Mouse (Mus musculus): ENCODE data around the gene Pbx2.

Pbx2 gene

DNA sequence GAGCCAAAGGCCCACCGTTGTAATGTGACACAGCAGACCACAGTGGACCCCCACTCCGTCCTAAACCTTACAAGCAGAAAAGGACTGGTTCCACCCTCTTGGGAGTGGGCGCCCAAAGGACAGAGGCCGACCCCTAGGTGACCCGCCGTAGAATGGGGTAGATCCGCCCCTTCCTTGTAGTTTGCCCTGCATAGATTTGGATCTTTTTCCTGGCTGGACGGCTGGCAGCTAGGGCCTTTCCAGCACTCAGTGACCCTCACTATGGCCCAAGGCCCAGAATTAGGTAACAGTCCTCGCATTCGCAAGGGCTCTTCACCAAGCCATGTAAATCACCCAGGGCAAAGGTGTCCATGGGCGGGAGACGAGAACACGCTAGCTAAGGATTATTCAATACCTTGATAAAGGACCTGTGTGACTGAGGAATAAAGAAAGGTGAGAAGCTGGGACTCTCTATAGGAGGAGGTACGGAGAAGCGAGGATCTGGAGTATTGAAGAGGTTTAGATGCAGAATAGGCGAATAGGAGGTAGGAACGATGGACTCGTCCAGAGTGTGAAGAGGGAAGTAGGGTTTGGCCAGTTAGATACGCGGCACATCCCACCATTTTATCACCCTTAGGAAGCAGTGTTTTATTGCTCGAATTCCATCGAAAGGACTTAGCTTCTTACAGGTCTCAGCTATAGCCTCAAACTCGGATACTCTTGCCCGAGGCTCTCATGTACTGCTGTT is 13.6 kb downstream of the Pbx2 start:
- no peak for DNase-seq

DNA sequence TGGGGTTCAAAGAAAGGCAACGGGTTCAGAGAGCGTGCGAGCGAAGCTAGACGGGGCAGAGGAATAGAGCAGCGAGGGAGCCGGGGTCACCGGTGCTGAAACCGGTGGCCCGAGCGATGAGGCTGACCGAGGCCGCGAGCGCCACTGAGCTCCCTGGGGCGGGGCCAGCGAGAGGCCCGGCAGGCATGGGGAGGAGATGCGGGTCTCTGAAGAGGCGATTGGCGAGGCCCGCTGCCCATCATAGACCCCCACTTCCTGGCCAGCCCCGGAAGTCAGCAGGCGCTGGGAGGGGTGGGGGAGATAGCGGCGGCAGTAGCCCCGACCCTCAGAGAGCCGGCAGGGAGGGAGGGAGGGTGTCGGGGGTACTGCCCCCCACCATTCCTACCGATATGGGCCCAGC is 14.5 kb downstream of the Pbx2 start:
- peak; percentile 97 for DNase-seq

DNA sequence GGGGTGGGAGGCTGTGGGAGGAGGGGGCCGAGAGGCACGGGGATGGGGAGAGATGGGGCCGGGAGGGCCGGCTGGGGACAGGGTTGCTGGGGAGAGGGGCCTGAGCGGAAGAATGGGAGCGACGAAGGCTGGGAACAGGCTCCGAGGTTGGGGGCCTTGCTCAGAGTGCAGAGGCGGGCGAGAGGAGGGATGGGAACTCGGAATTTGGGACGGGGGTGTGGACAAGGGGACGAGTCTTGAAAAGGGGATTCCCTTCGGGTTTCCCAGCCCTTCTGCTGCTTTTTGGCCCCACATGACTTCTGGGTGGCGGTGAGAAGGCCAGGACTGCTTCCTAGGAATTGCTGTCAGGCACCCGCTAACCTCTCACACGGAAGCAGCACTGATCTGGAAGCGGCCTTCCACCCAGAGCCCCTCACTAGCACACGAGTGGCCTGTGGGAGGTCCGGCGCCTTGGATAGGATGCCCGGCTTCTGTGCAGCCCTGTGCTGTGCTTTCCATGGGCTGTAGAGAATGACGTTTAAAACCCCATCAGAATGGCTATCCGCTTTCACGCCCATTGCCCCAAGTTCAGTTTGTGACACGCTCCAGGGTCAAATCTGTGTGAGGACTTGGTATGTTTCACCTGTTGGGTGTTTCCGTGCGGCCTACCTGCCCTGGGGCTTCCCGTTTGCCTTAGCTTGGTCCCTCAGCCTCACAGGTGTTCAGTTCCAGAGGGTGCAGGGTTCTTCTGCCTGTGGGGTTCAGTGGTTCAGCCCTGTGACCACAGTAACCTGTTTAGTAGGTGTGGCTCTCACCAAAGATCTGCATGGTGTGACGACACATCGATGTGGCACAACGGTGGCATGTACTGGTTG is 15.3 kb downstream of the Pbx2 start:
- DNase-seq: no peak

DNA sequence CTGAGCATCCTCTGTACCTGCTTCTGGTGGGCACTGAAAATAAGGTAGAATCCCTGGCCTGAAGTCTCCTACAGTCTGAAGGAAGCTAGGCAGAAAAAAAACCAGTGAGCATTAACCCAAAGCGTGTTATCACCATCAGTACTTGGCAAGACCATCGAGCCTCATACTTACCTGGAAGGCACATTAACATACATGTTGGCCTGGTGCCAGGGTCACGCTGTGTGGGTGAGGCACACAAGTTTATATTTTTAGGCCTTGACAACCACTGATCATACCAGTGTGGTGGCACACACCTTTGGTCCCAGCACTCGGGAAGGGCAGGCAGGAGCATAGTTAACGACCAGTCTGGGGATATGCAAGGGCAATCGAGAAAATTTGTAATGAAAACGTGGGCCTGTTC is 16.9 kb downstream of the Pbx2 start:
- no peak for DNase-seq

GRCm38 (mm10) chr17:34611050-34611449 is 20.0 kb downstream of the Pbx2 start:
- no peak for DNase-seq

DNA sequence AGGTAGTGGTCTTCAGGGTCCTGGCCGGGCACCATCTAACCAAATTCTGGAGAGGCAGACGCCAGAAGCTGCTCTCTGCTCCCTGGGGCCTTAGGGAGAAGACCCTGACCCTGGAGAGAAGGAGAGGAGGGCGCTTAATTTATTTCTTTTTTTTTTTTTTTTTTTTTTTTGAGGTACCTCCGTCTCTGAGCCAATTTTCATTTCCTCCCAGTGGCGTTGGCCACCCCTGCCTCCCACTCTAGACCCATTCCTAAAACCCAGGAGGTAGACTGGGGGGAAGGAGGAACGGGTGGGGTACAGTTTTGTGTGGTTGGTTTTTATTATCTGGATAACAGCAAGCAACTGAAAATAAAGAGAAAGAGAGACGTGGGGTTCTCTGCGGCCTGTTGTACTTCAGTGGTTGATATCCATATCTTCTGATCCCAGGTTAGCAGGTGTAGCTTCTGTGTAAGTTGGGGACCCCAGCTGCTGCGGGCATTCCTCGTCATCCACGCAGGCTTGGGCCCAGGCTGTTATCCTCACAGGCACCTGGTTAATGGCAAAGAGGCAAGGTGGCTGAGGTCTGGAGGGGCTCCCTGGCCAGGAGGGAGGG is 22.1 kb downstream of the Pbx2 start:
- DNase-seq: no peak

- no peak for DNase-seq
These were observed 22.8 kb downstream of the Pbx2 start for GRCm38 (mm10) chr17:34613830-34614229.

DNA sequence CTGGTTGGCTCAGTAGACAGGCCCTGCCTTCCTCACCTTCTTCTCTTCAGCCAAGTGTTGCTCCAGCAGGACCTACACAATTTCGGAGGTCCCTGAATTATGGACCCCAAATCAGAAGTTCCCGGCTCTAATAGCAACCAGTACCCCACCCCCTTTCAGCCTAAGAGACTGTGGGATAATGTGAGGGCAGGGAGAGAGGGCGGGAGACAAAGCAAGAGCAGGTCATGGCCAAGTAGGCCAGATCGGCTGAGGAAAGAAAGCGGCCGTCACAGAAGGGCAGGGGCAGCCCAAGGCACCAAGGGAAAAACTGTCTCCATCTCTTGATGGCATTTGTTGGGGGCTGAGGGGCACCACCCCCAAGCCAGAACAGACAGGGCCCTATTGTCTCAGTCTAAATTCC is 24.8 kb downstream of the Pbx2 start, which contains the start of gene Egfl8:
Gene Egfl8 (minus strand): TSS at position 101 of the 400 bp plus-strand sequence.
- DNase-seq: no peak

DNA sequence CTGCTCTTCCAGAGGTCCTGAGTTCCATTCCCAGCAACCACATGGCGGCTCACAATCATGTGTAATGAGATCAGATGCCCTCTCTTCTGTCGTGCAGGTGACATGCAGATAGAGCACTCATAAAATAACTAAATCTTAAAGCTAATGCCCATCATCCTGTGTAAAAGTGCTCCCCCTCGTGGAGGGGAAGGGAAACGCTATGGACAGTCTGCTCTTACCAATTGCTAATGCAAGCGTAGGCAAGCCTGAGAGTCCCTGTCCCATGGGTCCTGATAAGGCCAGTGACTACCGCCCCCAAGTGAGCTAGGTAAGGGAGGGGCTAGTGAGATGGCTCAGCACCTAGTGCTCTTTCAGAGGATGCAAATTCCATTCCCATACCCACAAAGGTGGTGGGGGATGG is 27.9 kb downstream of the Pbx2 start:
- DNase-seq: peak; percentile 87

DNA sequence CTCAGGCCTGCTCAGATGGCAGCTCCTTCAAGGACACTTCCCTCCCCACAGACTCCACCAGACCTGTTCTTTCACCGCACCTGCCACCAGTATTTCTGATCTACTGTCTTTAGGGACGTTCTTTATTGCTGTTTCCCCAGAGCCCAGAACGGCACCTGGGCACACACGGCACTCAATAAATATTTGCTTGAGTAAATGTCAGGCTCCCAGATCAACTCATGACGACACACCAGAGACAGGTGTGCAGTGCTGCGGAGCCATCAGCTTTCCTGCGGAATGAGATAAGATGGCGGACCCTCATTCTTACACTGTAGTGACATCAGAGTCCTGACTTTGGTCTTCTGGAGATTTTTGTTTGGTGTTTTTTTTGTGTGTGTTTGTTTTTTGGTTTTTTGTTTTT is 29.9 kb downstream of the Pbx2 start:
- no peak for DNase-seq

DNA sequence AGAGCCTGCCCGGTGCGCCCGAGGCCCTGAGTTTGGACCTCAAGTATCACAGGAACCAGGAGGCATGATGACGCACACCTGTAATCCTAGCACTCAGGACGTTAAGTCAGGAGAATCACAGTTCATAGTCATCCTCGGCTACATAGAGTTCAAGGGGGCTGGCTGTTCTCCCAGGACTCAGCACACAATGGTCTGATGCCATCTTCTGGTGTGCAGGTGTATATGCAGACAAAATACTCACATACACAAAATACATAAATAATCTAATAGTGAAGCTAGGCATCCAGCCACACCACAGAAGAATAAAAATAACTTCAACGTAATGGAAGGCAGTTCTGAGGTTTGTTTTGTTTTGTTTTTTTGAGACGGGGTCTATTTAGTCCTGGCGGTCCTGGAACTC is 32.1 kb downstream of the Pbx2 start:
- DNase-seq: no peak

DNA sequence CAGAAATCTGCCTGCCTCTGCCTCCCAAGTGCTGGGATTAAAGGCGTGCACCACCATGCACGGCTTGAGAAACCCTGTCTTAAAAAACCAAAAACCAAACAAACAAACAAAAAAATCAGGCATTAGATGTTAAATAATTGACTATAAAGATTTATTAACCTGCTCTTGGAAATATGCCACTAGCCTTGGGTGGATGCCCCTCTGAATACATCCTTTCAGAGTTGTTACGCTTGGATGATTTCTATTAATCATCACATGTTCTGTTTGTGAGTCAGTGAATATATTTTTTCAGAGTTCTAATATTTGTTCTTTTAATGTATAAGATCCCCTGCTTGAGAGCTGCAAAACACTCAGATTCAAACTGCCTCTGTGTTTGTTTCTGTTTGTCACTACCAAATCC is 33.9 kb downstream of the Pbx2 start:
- DNase-seq: no peak

DNA sequence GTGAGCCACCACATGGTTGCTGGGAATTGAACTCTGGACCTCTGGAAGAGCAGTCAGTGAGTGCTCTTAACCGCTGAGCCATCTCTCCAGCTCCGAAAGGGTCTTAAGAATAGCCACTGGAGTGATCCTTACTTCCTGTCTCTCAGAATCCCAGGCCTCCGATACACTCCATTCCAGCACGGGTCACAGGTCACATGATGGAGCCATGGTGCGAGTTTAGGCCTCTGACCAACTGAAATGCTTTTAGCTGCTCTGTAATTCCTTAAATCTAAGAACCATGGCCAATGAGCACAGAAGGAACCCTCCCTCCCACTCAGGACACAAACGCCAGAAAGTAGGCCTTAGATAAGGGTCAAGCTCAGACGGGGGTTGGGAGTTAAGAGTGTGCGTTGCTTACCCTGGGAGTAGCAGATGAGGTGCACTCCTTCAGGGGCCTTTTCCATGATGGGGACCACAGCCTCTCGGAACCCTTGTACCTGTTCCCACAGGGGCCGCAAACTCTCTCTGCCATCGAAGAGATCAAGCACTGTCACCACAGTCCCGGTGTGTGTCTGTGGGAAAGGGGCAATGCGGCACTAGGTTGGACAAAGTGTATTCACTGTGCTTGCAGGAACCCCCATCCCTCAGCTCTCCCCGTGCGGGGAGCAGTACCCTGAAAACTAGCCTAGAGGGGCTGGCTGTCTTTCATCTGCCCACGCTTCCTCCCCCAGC is 35.2 kb downstream of the Pbx2 start:
- DNase-seq: no peak

GRCm38 (mm10) chr17:34626773-34627092 is 35.7 kb downstream of the Pbx2 start:
- DNase-seq: peak; percentile 70

GRCm38 (mm10) chr17:34627093-34627942 is 36.3 kb downstream of the Pbx2 start:
- DNase-seq: peak; percentile 86

DNA sequence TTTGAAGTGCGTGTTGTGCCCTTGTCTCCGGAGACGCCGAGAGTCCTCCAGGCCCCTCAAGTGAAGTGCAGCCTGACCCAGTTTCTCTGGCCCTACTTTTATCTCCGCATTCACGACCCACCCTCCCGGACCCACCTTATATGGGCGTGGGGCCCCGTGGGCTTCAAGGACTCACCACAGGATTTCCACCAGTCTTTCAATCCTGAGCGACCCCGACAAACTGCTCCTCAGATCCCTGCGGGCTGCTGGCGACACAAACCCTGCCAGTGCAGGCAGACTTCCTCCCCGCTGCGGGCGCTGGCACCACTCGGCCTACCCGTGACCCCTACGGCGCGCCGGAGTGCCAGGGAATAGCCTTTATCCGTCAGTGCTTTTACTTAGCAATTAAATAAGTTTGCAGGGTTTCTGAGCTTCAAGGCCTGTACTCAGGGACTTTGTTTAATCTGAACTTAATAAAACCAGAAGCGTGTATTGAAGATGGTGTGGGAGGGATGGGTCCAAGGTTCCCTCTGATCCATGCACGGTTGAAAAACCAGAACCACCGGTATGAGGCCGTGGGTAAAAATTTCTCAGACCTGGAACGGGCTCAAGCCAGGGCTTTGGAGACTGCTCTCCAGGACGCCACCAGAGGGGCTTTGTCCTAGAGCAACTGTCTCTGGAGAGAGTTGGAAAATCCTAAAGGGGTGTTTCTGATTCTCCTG is 37.0 kb downstream of the Pbx2 start, which contains the start of gene Ppt2:
Gene Ppt2 (minus strand): TSS at position 568 of the 701 bp plus-strand sequence.
- peak; percentile 76 for DNase-seq

- DNase-seq: peak; percentile 58
These were observed 37.5 kb downstream of the Pbx2 start for GRCm38 (mm10) chr17:34628644-34628967.

- DNase-seq: peak; percentile 72
These were observed 38.2 kb downstream of the Pbx2 start, which contains the start of gene Prrt1 for GRCm38 (mm10) chr17:34629221-34629751. Prrt1 (plus strand) TSS chr17:34629533.

DNA sequence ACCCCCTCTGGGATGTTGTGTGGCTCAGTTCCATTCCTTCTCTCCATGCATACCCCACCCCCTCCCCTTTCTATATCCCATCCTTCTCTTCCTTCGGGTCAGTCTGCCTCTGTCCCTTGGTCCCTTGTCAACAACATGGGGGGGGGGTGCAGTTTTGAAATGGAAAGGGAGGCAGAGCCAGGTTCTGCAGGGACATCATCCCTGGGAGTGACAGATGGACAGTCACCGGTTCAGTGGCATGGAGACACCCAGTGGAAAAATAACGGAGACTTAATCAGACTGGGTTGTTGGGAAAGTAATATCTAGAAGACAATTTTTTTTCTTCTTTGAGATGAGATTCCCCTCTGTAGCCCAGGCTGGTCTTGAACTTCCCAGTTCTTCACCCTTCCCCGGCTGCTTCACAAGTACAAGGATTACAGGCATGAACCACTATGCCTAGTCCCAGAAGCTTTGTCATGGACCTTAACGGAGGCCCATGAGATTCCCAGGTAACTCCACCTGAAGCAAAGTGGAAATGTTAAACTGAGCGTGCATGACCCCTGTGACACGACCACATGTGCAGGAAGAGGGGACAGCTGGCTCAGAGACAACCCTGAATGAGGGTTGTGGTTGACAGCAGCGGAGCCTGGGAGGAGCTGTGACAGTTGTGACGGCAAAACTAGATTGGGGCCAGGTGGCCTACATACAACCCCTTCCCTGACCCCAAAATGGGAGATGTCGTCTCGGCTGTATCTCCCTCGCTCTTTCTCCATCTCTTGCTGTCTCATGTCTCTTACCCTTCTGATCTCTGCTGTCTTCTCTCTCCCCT is 38.9 kb downstream of the Pbx2 start:
- peak; percentile 87 for DNase-seq

DNA sequence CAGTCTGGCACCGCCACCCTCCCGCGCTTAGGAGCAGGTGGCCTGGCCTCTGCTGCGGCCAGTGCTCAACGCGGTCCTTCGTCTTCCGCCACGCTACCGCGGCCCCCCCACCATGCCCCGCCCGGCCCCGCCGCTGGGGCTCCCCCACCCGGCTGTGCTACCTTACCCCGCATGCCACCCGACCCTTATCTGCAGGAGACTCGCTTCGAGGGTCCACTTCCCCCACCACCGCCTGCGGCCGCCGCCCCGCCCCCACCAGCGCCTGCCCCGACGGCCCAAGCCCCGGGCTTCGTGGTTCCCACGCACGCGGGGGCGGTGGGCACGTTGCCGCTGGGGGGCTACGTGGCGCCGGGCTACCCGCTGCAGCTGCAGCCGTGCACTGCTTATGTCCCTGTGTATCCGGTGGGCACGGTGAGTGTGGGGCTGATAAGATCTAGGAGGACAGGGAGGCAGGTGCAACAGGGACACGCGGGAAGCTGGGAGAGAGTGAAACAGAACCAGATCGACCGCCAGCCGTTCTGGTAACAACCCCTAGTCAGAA is 39.8 kb downstream of the Pbx2 start:
- DNase-seq: peak; percentile 81
